Mouse (Mus musculus) megakaryocyte, embryonic 14.5 days (primary cell): ENCODE measurements around the gene Hopx. TPM values are rescaled to one million over a fixed set of nuclear protein-coding genes. Genes with fewer than 3 reads are reported as not detected.
"Not testable (repeated sequence)": the region's sequence is repeated elsewhere in the genome, so short reads cannot be mapped to it uniquely, and the experiment has no call there.

Source experiments
- H3K27me3 ChIP-seq: replicated peaks from 2 replicates; pipeline ENCODE3; 2012; ENCODE audit warnings: inconsistent platforms
- H3K36me3 ChIP-seq: replicated peaks from 2 replicates; pipeline ENCODE3; 2012; ENCODE audit warnings: low read length, inconsistent platforms, mixed read lengths
- H3K4me1 ChIP-seq: 2 replicates; pipeline ENCODE4 v1.6.1; 2012; ENCODE audit warnings: inconsistent platforms
- H3K4me3 ChIP-seq: replicated peaks from 2 replicates; pipeline ENCODE3; 2012; ENCODE audit warnings: moderate library complexity, mild to moderate bottlenecking, inconsistent platforms
- H3K9me3 ChIP-seq: 2 replicates; pipeline ENCODE4 v1.6.1; 2012; ENCODE audit warnings: inconsistent platforms
- FLI1 ChIP-seq: IDR thresholded peaks from 2 replicates; pipeline ENCODE4 v1.6.1; 2012; ENCODE audit warnings: low read length, inconsistent platforms, mixed read lengths
- GATA1 ChIP-seq: IDR thresholded peaks from 3 replicates; pipeline ENCODE4 v1.6.1; 2012; ENCODE audit warnings: mixed read lengths, low read length, inconsistent platforms, borderline replicate concordance
- polyA plus RNA-seq: library from polyadenylated mRNA; stranded (reverse); fragments of >175 nt; gene quantifications from 2 replicates; pipeline ENCODE4 v1.2.3, GENCODE M21; 2012; ENCODE audit warnings: low replicate concordance; ENCODE audit not compliant: insufficient read depth

Hopx gene
- polyA plus RNA-seq, 1 experiment, result 2.5 TPM

- Histone ChIP-seq H3K36me3 (no peaks in the 10 kb centered on the region), H3K4me3 (no peak overlapping the region), H3K9me3 (no peaks in the 10 kb centered on the region), H3K4me1 (no peaks in the 10 kb centered on the region), H3K27me3 (peaks cover 54% of the 10 kb centered on the region)
- TF ChIP-seq FLI1, result no peak
- no peak for TF ChIP-seq GATA1
Observed at GRCm38 (mm10) chr5:77102522-77103365, 12.2 kb downstream of the Hopx start.

GRCm38 (mm10) chr5:77100691-77101090, 14.2 kb downstream of the Hopx start:
- Histone ChIP-seq H3K4me1 (no peaks in the 10 kb centered on the region; the same call in 1 of the 2 replicates), H3K36me3 (no peaks in the 10 kb centered on the region), H3K4me3 (no peak overlapping the region), H3K27me3 (peaks cover 71% of the 10 kb centered on the region), H3K9me3 (no peaks in the 10 kb centered on the region)
- TF ChIP-seq FLI1, result no peak
- no peak for TF ChIP-seq GATA1

- Histone ChIP-seq H3K27me3 (peaks cover 74% of the 10 kb centered on the region), H3K4me1 (peaks cover 3% of the 10 kb centered on the region), H3K36me3 (no peaks in the 10 kb centered on the region), H3K4me3 (no peak overlapping the region), H3K9me3 (no peaks in the 10 kb centered on the region)
- TF ChIP-seq GATA1, result no peak
- no peak for TF ChIP-seq FLI1
Observed at GRCm38 (mm10) chr5:77099997-77100380, 14.9 kb downstream of the Hopx start.

- TF ChIP-seq GATA1, result no peak
- TF ChIP-seq FLI1, result no peak
- Histone ChIP-seq H3K4me1 (peaks cover 8% of the 10 kb centered on the region), H3K9me3 (no peaks in the 10 kb centered on the region), H3K4me3 (no peak overlapping the region), H3K27me3 (peaks cover 75% of the 10 kb centered on the region), H3K36me3 (no peaks in the 10 kb centered on the region)
Observed at GRCm38 (mm10) chr5:77099317-77099996, 15.5 kb downstream of the Hopx start.

DNA sequence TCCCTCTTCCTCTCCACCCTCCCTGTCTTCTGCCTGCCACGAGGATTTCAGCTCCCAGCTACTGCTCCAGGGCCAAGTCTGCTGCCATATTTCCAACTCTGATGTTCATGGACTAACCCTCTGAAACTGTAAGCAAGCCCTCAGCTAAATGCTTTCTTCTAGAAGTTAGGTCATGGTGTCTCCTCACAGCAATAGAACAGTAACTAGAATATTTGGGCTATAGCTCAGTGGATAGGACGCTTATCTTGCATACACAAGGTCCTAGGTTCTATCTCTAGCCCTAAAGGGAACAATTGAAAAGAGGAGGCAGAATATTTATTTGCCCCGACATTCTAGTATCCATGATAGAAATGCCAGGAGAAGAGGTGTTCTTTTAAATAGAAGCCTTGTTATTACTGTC, 16.0 kb downstream of the Hopx start:
- Histone ChIP-seq H3K4me1 (peaks cover 13% of the 10 kb centered on the region), H3K9me3 (no peaks in the 10 kb centered on the region), H3K4me3 (no peak overlapping the region), H3K27me3 (peaks cover 78% of the 10 kb centered on the region), H3K36me3 (no peaks in the 10 kb centered on the region)
- TF ChIP-seq GATA1 (no peak), FLI1 (no peak)

GRCm38 (mm10) chr5:77097686-77098085, 17.2 kb downstream of the Hopx start:
- Histone ChIP-seq H3K36me3 (no peaks in the 10 kb centered on the region), H3K4me1 (peaks cover 17% of the 10 kb centered on the region), H3K9me3 (no peaks in the 10 kb centered on the region), H3K27me3 (peaks cover 80% of the 10 kb centered on the region), H3K4me3 (no peak overlapping the region)
- TF ChIP-seq FLI1 (no peak), GATA1 (no peak)

- peaks cover 79% of the 10 kb centered on the region for H3K27me3 ChIP-seq
- peaks cover 22% of the 10 kb centered on the region for H3K4me1 ChIP-seq
- H3K9me3 ChIP-seq, H3K36me3 ChIP-seq, H3K4me3 ChIP-seq: not testable (repeated sequence)
Observed at GRCm38 (mm10) chr5:77096194-77096593, 18.7 kb downstream of the Hopx start.

DNA sequence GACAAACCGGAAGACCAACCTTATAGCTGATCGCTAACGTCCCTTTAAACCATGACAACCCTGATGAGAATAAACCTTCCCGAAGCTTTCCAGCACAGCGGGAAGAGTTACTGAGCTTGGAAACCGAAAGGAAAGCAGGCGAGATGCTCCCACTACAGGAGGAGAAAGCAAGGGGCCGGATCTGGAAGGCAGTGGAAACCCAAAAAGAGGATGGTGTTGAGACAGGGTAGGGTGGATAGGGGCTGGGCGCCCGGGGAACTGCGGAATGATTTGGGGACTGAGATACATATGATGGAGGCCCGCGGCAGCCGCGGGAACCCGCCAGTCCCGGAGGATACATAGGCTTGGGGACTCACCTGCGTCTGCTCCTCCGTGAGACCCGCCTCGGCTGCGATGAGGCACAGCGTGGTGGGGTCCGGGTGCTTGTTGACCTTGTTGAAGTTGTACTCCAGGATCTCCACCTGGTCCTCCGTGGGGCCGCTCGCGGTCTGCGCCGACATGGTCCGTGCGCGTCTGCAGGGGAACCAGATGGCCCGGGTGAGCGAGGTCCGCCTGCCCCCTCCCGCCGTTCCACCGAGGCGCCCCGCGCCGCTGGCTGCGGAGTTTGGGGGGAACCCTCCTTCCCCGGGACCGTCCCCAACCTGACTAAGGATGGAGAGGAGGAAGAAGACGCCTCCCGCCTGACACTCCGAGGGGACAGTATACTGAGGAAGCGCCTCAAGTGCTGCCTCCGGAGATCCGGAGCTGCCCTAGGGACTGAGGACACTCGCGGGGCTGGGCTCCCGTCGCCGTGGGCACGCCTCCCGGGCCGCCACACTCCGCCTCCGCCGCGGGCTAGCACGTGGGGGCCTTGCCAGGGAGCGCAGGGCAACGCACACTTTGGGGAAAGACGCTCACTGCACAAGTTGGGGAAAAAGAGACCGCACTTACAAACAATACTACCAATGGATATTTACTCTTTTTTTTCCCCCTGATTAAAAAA, 20.1 kb downstream of the Hopx start:
- Histone ChIP-seq H3K4me1 (peaks cover 22% of the 10 kb centered on the region), H3K36me3 (no peaks in the 10 kb centered on the region), H3K9me3 (no peaks in the 10 kb centered on the region), H3K27me3 (peaks cover 70% of the 10 kb centered on the region), H3K4me3 (peak overlapping the region; percentile 94)
- no peak for TF ChIP-seq GATA1
- no peak for TF ChIP-seq FLI1

DNA sequence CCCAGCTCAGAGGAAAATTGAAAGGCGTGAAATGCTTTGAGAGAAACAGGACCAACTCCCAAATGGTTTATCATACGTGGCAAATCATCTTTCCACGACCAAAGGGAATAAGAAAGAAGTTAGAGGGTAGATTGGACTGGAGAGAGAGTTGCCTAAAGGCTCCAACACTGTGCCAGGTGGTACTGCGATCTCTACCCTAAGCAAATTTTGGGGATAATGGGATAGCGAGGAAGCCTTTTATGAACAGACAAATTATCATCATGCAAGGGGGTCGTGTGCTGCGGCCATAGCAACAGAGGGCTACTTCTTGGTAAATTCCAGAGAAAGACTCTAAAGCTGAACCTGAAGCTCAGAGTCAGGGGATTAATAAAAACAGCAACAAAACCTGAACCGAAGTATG, 21.0 kb downstream of the Hopx start:
- no peaks in the 10 kb centered on the region for H3K9me3 ChIP-seq
- H3K36me3 ChIP-seq, result no peaks in the 10 kb centered on the region
- peaks cover 68% of the 10 kb centered on the region for H3K27me3 ChIP-seq
- peak overlapping the region; percentile 94 for H3K4me3 ChIP-seq
- TF ChIP-seq GATA1 (no peak), FLI1 (no peak)
- H3K4me1 ChIP-seq, result peaks cover 22% of the 10 kb centered on the region
